Mouse (Mus musculus): ENCODE results near the gene Gatad2a. TPM values are rescaled to one million over a fixed set of nuclear protein-coding genes. Genes with fewer than 3 reads are reported as not detected.
"Not testable (repeated sequence)": the region's sequence is repeated elsewhere in the genome, so short reads cannot be mapped to it uniquely, and the experiment has no call there.

Gene Gatad2a
- polyA plus RNA-seq, 1 experiment from 2014 or later, result 44.3 TPM

GRCm38 (mm10) chr8:69954642-69955041 lies 41.5 kb downstream of the Gatad2a start:
- 65% methylated on average over 1 of the region's 1 CpGs for WGBS
- Histone ChIP-seq H3K27me3 (no peaks in the 10 kb centered on the region), H3K4me1 (no peaks in the 10 kb centered on the region), H3K9ac (replicated peaks) (no peak overlapping the region), H3K4me3 (no peak overlapping the region), H3K27ac (replicated peaks) (no peak overlapping the region), H3K4me2 (replicated peaks) (no peak overlapping the region), H3K36me3 (peaks cover 6% of the 10 kb centered on the region; the same call in 1 of the 2 replicates), H3K9me3 (no peaks in the 10 kb centered on the region)
- ATAC-seq (ENCODE audit: low FRiP score, low read depth), result no peak

- Histone ChIP-seq H3K4me3 (no peak overlapping the region), H3K36me3 (peaks cover 10% of the 10 kb centered on the region; the same call in 1 of the 2 replicates), H3K4me1 (no peaks in the 10 kb centered on the region), H3K27me3 (no peaks in the 10 kb centered on the region), H3K9ac (replicated peaks) (no peak overlapping the region), H3K4me2 (replicated peaks) (no peak overlapping the region), H3K9me3 (no peaks in the 10 kb centered on the region), H3K27ac (replicated peaks) (no peak overlapping the region)
- WGBS, result 87% methylated on average over 4 of the region's 4 CpGs
- no peak for ATAC-seq (ENCODE audit: low FRiP score, low read depth)
These were observed 42.0 kb downstream of the Gatad2a start for GRCm38 (mm10) chr8:69954213-69954612.

GRCm38 (mm10) chr8:69950300-69950699 lies 45.9 kb downstream of the Gatad2a start:
- Histone ChIP-seq H3K4me1 (no peaks in the 10 kb centered on the region), H3K4me2 (replicated peaks) (no peak overlapping the region), H3K36me3 (peaks cover 14% of the 10 kb centered on the region), H3K9me3 (no peaks in the 10 kb centered on the region), H3K4me3 (no peak overlapping the region), H3K27ac (replicated peaks) (no peak overlapping the region), H3K9ac (replicated peaks) (no peak overlapping the region), H3K27me3 (no peaks in the 10 kb centered on the region)
- no peak for ATAC-seq (ENCODE audit: low FRiP score, low read depth)
- 98% methylated on average over 2 of the region's 2 CpGs for WGBS

GRCm38 (mm10) chr8:69942495-69942894 lies 53.7 kb downstream of the Gatad2a start:
- not testable (repeated sequence) for H3K27me3 ChIP-seq; H3K4me1 ChIP-seq; H3K4me2 ChIP-seq (replicated peaks); H3K4me3 ChIP-seq; ATAC-seq (ENCODE audit: low FRiP score, low read depth); H3K27ac ChIP-seq (replicated peaks); H3K9me3 ChIP-seq; H3K36me3 ChIP-seq; H3K9ac ChIP-seq (replicated peaks)
- 89% methylated on average over 3 of the region's 3 CpGs for WGBS

GRCm38 (mm10) chr8:69940386-69940785 lies 55.8 kb downstream of the Gatad2a start:
- ATAC-seq (ENCODE audit: low FRiP score, low read depth), result no peak

GRCm38 (mm10) chr8:69939633-69940032 lies 56.6 kb downstream of the Gatad2a start:
- Histone ChIP-seq H3K9ac (replicated peaks) (no peak overlapping the region), H3K27me3 (no peaks in the 10 kb centered on the region), H3K4me3 (no peak overlapping the region), H3K4me2 (replicated peaks) (no peak overlapping the region), H3K36me3 (peaks cover 14% of the 10 kb centered on the region), H3K4me1 (peaks cover 8% of the 10 kb centered on the region), H3K9me3 (no peaks in the 10 kb centered on the region), H3K27ac (replicated peaks) (no peak overlapping the region)
- ATAC-seq (ENCODE audit: low FRiP score, low read depth), result no peak
- WGBS, result 61% methylated on average over 3 of the region's 3 CpGs

More at GRCm38 (mm10) chr8:69940386-69940785, 55.8 kb downstream of the Gatad2a start:
- no peak overlapping the region for H3K9ac ChIP-seq (replicated peaks)
- no peak overlapping the region for H3K4me2 ChIP-seq (replicated peaks)
- no peak overlapping the region for H3K4me3 ChIP-seq
- H3K27me3 ChIP-seq, result no peaks in the 10 kb centered on the region
- H3K27ac ChIP-seq (replicated peaks), result no peak overlapping the region
- H3K36me3 ChIP-seq, result peaks cover 8% of the 10 kb centered on the region; the same call in 1 of the 2 replicates
- H3K9me3 ChIP-seq, result no peaks in the 10 kb centered on the region
- peaks cover 8% of the 10 kb centered on the region for H3K4me1 ChIP-seq
- WGBS, result 90% methylated on average over 2 of the region's 2 CpGs

GRCm38 (mm10) chr8:69938245-69938982 lies 57.8 kb downstream of the Gatad2a start:
- H3K36me3 ChIP-seq, result peaks cover 24% of the 10 kb centered on the region

GRCm38 (mm10) chr8:69937466-69937865 lies 58.7 kb downstream of the Gatad2a start:
- 95% methylated on average over 3 of the region's 3 CpGs for WGBS
- Histone ChIP-seq H3K27ac (replicated peaks) (no peak overlapping the region), H3K4me3 (no peak overlapping the region), H3K9me3 (no peaks in the 10 kb centered on the region), H3K9ac (replicated peaks) (no peak overlapping the region), H3K27me3 (no peaks in the 10 kb centered on the region), H3K36me3 (peaks cover 24% of the 10 kb centered on the region), H3K4me1 (peaks cover 8% of the 10 kb centered on the region), H3K4me2 (replicated peaks) (no peak overlapping the region)
- ATAC-seq (ENCODE audit: low FRiP score, low read depth), result no peak

More at GRCm38 (mm10) chr8:69938245-69938982, 57.8 kb downstream of the Gatad2a start:
- 89% methylated on average over 6 of the region's 6 CpGs for WGBS
- no peak overlapping the region for H3K4me3 ChIP-seq
- H3K4me1 ChIP-seq, result peaks cover 8% of the 10 kb centered on the region
- no peak overlapping the region for H3K9ac ChIP-seq (replicated peaks)
- no peak overlapping the region for H3K4me2 ChIP-seq (replicated peaks)
- H3K9me3 ChIP-seq, result no peaks in the 10 kb centered on the region
- no peak for ATAC-seq (ENCODE audit: low FRiP score, low read depth)
- H3K27ac ChIP-seq (replicated peaks), result no peak overlapping the region
- no peaks in the 10 kb centered on the region for H3K27me3 ChIP-seq

- peaks cover 24% of the 10 kb centered on the region for H3K36me3 ChIP-seq
- no peaks in the 10 kb centered on the region for H3K9me3 ChIP-seq
- WGBS, result 73% methylated on average over 7 of the region's 7 CpGs
- ATAC-seq (ENCODE audit: low FRiP score, low read depth), result peak; percentile 60
- H3K27me3 ChIP-seq, result no peaks in the 10 kb centered on the region
- no peak overlapping the region for H3K4me3 ChIP-seq
- H3K4me1 ChIP-seq, result peaks cover 8% of the 10 kb centered on the region
- H3K27ac ChIP-seq (replicated peaks), result 0 out of 2 replicates have a peak overlapping the region, but pooled peaks have one; percentile 21
- H3K4me2 ChIP-seq (replicated peaks), result no peak overlapping the region
- H3K9ac ChIP-seq (replicated peaks), result no peak overlapping the region
These were observed 60.0 kb downstream of the Gatad2a start for GRCm38 (mm10) chr8:69936050-69936794.

GRCm38 (mm10) chr8:69935431-69935830 lies 60.8 kb downstream of the Gatad2a start:
- H3K4me1 ChIP-seq, result peaks cover 8% of the 10 kb centered on the region
- no peaks in the 10 kb centered on the region for H3K9me3 ChIP-seq
- no peak for ATAC-seq (ENCODE audit: low FRiP score, low read depth)
- no peaks in the 10 kb centered on the region for H3K27me3 ChIP-seq
- H3K9ac ChIP-seq (replicated peaks), result no peak overlapping the region
- WGBS, result 91% methylated on average over 3 of the region's 3 CpGs
- H3K27ac ChIP-seq (replicated peaks), result no peak overlapping the region
- H3K4me3 ChIP-seq, result no peak overlapping the region
- peaks cover 24% of the 10 kb centered on the region for H3K36me3 ChIP-seq
- H3K4me2 ChIP-seq (replicated peaks), result no peak overlapping the region

GRCm38 (mm10) chr8:69934582-69934981 lies 61.6 kb downstream of the Gatad2a start:
- 88% methylated on average over 5 of the region's 5 CpGs for WGBS
- H3K9me3 ChIP-seq, result no peaks in the 10 kb centered on the region
- no peak for ATAC-seq (ENCODE audit: low FRiP score, low read depth)
- no peak overlapping the region for H3K4me2 ChIP-seq (replicated peaks)
- H3K27me3 ChIP-seq, result no peaks in the 10 kb centered on the region
- H3K9ac ChIP-seq (replicated peaks), result no peak overlapping the region
- H3K4me3 ChIP-seq, result no peak overlapping the region
- peaks cover 8% of the 10 kb centered on the region for H3K4me1 ChIP-seq
- H3K36me3 ChIP-seq, result peaks cover 24% of the 10 kb centered on the region
- no peak overlapping the region for H3K27ac ChIP-seq (replicated peaks)

- Histone ChIP-seq H3K4me3 (no peak overlapping the region), H3K9ac (replicated peaks) (no peak overlapping the region), H3K27me3 (no peaks in the 10 kb centered on the region), H3K27ac (replicated peaks) (no peak overlapping the region), H3K36me3 (peaks cover 24% of the 10 kb centered on the region), H3K4me1 (peaks cover 8% of the 10 kb centered on the region), H3K9me3 (no peaks in the 10 kb centered on the region), H3K4me2 (replicated peaks) (no peak overlapping the region)
- no peak for ATAC-seq (ENCODE audit: low FRiP score, low read depth)
- 87% methylated on average over 2 of the region's 2 CpGs for WGBS
These were observed 62.4 kb downstream of the Gatad2a start for GRCm38 (mm10) chr8:69933811-69934210.

Data from midbrain, embryonic 12.5 days (tissue).